18 mouse cellular contexts compared by ENCODE assay signal in genomic region chr12:31101821-31102220, GRCm38 (mm10). TPM values are rescaled to one million over a fixed set of nuclear protein-coding genes. Genes with fewer than 3 reads are reported as not detected.
DNase-seq lines count a peak whose midpoint lies in the region; ATAC-seq lines count a peak whose summit lies in the region.
"Had no signal": no experiment of that assay in that cellular context is flagged by ENCODE, and none has a peak within 500 bp of the region (broad histone marks: within the 10 kb centered on the region; RNA-seq: fewer than 3 reads in every experiment).

No protein-coding gene starts in this region.

- peak; percentile 54 for DNase-seq in adrenal gland, postnatal 14 days
- DNase-seq in adrenal gland, postnatal 4 days (ENCODE audit: low spot score in 2 of 2): no peak
- DNase-seq in 3T3-L1 (ENCODE audit: low read depth, low spot score) (peak; percentile 67), NIH3T3 (ENCODE audit: low read depth) (peak; percentile 62)
- DNase-seq in spleen, postnatal 4 days (ENCODE audit: low spot score in 2 of 2): no peak
- no peak for DNase-seq in cerebellum, adult 8-10 months
- DNase-seq: B cell, adult 2 months; cerebellum, adult 18-20 months; cerebellum, postnatal 10 days; gastrocnemius, postnatal 14 days; heart, adult 18-20 months; kidney, adult 18-20 months had no signal

- ATAC-seq in granulocyte monocyte progenitor cell, adult 5-6 weeks (replicated peaks; ENCODE audit: poor library complexity, severe bottlenecking): peak; percentile 92
- ATAC-seq in monocyte, adult 5-6 weeks (replicated peaks; ENCODE audit: insufficient number of reproducible peaks, low FRiP score, low TSS enrichment, poor library complexity, severe bottlenecking): no peak
- ATAC-seq: activated CD4-positive, CD25-positive, alpha-beta regulatory T cell, adult 4 months; CD4-positive, CD25-positive, alpha-beta regulatory T cell, adult 4 months; forebrain, embryonic 16.5 days; intestine, embryonic 15.5 days had no signal

RNA-seq across cellular contexts. Expression of gene Fam110c, which starts 28.2 kb away (rescaled TPM):
- total RNA-seq in adrenal gland, postnatal 14 days (2021): 0.38 and 0.48 TPM in 2 replicates
- total RNA-seq in adrenal gland, postnatal 4 days (2021): 1 to 10 TPM; 1.4 to 1.9 TPM
- total RNA-seq in granulocyte monocyte progenitor cell, adult 5-6 weeks (2014; fragmentation: Nextera tagmentation): not detected in 2 replicates
- 0.31 TPM in 1 of 2 replicates, not detected in the other for total RNA-seq in granulocyte monocyte progenitor cell, adult 5-6 weeks (2017)
- total RNA-seq in monocyte, adult 5-6 weeks (2017): 0.11 to 0.67 TPM (median 0.19 TPM) in 3 replicates
- total RNA-seq: gastrocnemius, postnatal 14 days had no signal

Comparison
In these comparisons a context has a peak if more than half of its experiments do, and no peak if none do; other contexts are left out.
1. DNase-seq: peak in adrenal gland, postnatal 14 days (single experiment), 3T3-L1 (single experiment) and NIH3T3 (single experiment); none in adrenal gland, postnatal 4 days (0 of 2), spleen, postnatal 4 days (0 of 2) and cerebellum, adult 8-10 months (single experiment).